In genomic region chr16:57555667-57556066, GRCm38 (mm10) we compare ENCODE assay signal across 24 mouse cellular contexts. TPM values are rescaled to one million over a fixed set of nuclear protein-coding genes. Genes with fewer than 3 reads are reported as not detected.
DNase-seq lines count a peak whose midpoint lies in the region; ATAC-seq lines count a peak whose summit lies in the region.
"Had no signal": no experiment of that assay in that cellular context is flagged by ENCODE, and none has a peak within 500 bp of the region (broad histone marks: within the 10 kb centered on the region; RNA-seq: fewer than 3 reads in every experiment).

No protein-coding gene starts in this region.

- H3K9me3 ChIP-seq in heart, embryonic 16.5 days (replicated peaks; ENCODE audit: control insufficient read depth, low read length), result no peaks in the 10 kb centered on the region
- no peaks in the 10 kb centered on the region for H3K9me3 ChIP-seq in kidney, embryonic 15.5 days (replicated peaks)
- no peaks in the 10 kb centered on the region for H3K9me3 ChIP-seq in kidney, embryonic 16.5 days (ENCODE audit: low read length)
- H3K9me3 ChIP-seq in hindbrain, embryonic 11.5 days (ENCODE audit: control insufficient read depth, low read length), result no peaks in the 10 kb centered on the region
- H3K9me3 ChIP-seq: embryonic facial prominence, embryonic 12.5 days; forebrain, embryonic 12.5 days; heart, embryonic 15.5 days; hindbrain, embryonic 13.5 days; liver, embryonic 15.5 days; midbrain, embryonic 15.5 days; neural tube, embryonic 13.5 days; stomach, embryonic 15.5 days had no signal

- 67% methylated on average over 4 of the region's 4 CpGs for WGBS in heart, embryonic 16.5 days
- 46% methylated on average over 4 of the region's 4 CpGs for WGBS in kidney, embryonic 15.5 days
- 46% methylated on average over 4 of the region's 4 CpGs for WGBS in kidney, embryonic 16.5 days
- 64% methylated on average over 4 of the region's 4 CpGs for WGBS in hindbrain, embryonic 11.5 days

- no peak overlapping the region for H3K4me3 ChIP-seq in heart, embryonic 16.5 days (ENCODE audit: low read length)
- no peak overlapping the region for H3K4me3 ChIP-seq in kidney, embryonic 15.5 days (replicated peaks)
- no peak overlapping the region for H3K4me3 ChIP-seq in kidney, embryonic 16.5 days (ENCODE audit: low read length)
- H3K4me3 ChIP-seq in hindbrain, embryonic 11.5 days (ENCODE audit: low read depth, low read length), result no peak overlapping the region
- H3K4me3 ChIP-seq: embryonic facial prominence, embryonic 12.5 days; erythroblast, embryonic 14.5 days; forebrain, embryonic 12.5 days; heart, embryonic 15.5 days; hindbrain, embryonic 13.5 days; left cerebral cortex, adult 2 months; liver, embryonic 15.5 days; midbrain, embryonic 15.5 days; neural tube, embryonic 13.5 days; stomach, embryonic 15.5 days had no signal

- no peak for DNase-seq in heart, postnatal 25 days (ENCODE audit: low spot score)
- DNase-seq in kidney, adult 18-20 months, result no peak
- DNase-seq in embryo, embryonic 10 days (ENCODE audit: low spot score), result no peak
- DNase-seq in hindbrain, embryonic 11.5 days (ENCODE audit: low spot score), result no peak
- DNase-seq: adrenal gland, adult 2 months; B cell, adult 2 months; cerebellum, adult 11-12 months; cerebellum, postnatal 10 days; thymus, adult 18-20 months; thymus, postnatal 36 days had no signal

- H3K27ac ChIP-seq in heart, embryonic 16.5 days (ENCODE audit: low read length), result peak overlapping the region; percentile 52; the same call in 1 of the 2 replicates
- H3K27ac ChIP-seq in kidney, embryonic 15.5 days, result peak overlapping the region; percentile 65
- H3K27ac ChIP-seq in kidney, embryonic 16.5 days (ENCODE audit: low read length), result peak overlapping the region; percentile 84; the same call in 1 of the 2 replicates
- no peak overlapping the region for H3K27ac ChIP-seq in hindbrain, embryonic 11.5 days (ENCODE audit: low read depth, low read length)
- H3K27ac ChIP-seq: embryonic facial prominence, embryonic 12.5 days; forebrain, embryonic 12.5 days; heart, embryonic 15.5 days; hindbrain, embryonic 13.5 days; left cerebral cortex, adult 2 months; liver, embryonic 15.5 days; macrophage; midbrain, embryonic 15.5 days; neural tube, embryonic 13.5 days; stomach, embryonic 15.5 days had no signal

- no peak overlapping the region for H3K9ac ChIP-seq in heart, embryonic 16.5 days (ENCODE audit: low read length)
- no peak overlapping the region for H3K9ac ChIP-seq in kidney, embryonic 15.5 days
- H3K9ac ChIP-seq in kidney, embryonic 16.5 days (replicated peaks; ENCODE audit: low read length), result no peak overlapping the region
- H3K9ac ChIP-seq in hindbrain, embryonic 11.5 days (ENCODE audit: low read depth, low read length), result no peak overlapping the region
- H3K9ac ChIP-seq: embryonic facial prominence, embryonic 12.5 days; forebrain, embryonic 12.5 days; heart, embryonic 15.5 days; hindbrain, embryonic 13.5 days; liver, embryonic 15.5 days; midbrain, embryonic 15.5 days; neural tube, embryonic 13.5 days; stomach, embryonic 15.5 days had no signal

- H3K36me3 ChIP-seq in heart, embryonic 16.5 days (ENCODE audit: control insufficient read depth, insufficient read depth), result peaks cover 4% of the 10 kb centered on the region; the same call in 1 of the 2 replicates
- H3K36me3 ChIP-seq in kidney, embryonic 15.5 days, result peaks cover 9% of the 10 kb centered on the region; the same call in 1 of the 2 replicates
- H3K36me3 ChIP-seq in kidney, embryonic 16.5 days (ENCODE audit: insufficient read depth, low read length), result no peaks in the 10 kb centered on the region
- no peaks in the 10 kb centered on the region for H3K36me3 ChIP-seq in hindbrain, embryonic 11.5 days (ENCODE audit: control insufficient read depth, insufficient read depth, low read length)
- H3K36me3 ChIP-seq: forebrain, embryonic 12.5 days; heart, embryonic 15.5 days; hindbrain, embryonic 13.5 days; liver, embryonic 15.5 days; midbrain, embryonic 15.5 days; neural tube, embryonic 13.5 days; stomach, embryonic 15.5 days had no signal

- no peak overlapping the region for H3K4me2 ChIP-seq in heart, embryonic 16.5 days (ENCODE audit: low read depth, low read length)
- H3K4me2 ChIP-seq in kidney, embryonic 15.5 days, result no peak overlapping the region
- H3K4me2 ChIP-seq in kidney, embryonic 16.5 days (replicated peaks; ENCODE audit: low read depth, low read length), result no peak overlapping the region
- no peak overlapping the region for H3K4me2 ChIP-seq in hindbrain, embryonic 11.5 days (replicated peaks; ENCODE audit: low read depth, low read length)
- H3K4me2 ChIP-seq: embryonic facial prominence, embryonic 12.5 days; forebrain, embryonic 12.5 days; heart, embryonic 15.5 days; hindbrain, embryonic 13.5 days; liver, embryonic 15.5 days; midbrain, embryonic 15.5 days; neural tube, embryonic 13.5 days; stomach, embryonic 15.5 days had no signal

- intact Hi-C loops in heart, postnatal 25 days (cut with DNase I), result no loop called here

- no peaks in the 10 kb centered on the region for H3K27me3 ChIP-seq in heart, embryonic 16.5 days (ENCODE audit: control insufficient read depth, insufficient read depth, low read length)
- H3K27me3 ChIP-seq in kidney, embryonic 15.5 days, result no peaks in the 10 kb centered on the region
- no peaks in the 10 kb centered on the region for H3K27me3 ChIP-seq in kidney, embryonic 16.5 days (ENCODE audit: insufficient read depth, low read length)
- H3K27me3 ChIP-seq in hindbrain, embryonic 11.5 days (ENCODE audit: control insufficient read depth, insufficient read depth, low read length), result no peaks in the 10 kb centered on the region
- H3K27me3 ChIP-seq: embryonic facial prominence, embryonic 12.5 days; forebrain, embryonic 12.5 days; heart, embryonic 15.5 days; hindbrain, embryonic 13.5 days; midbrain, embryonic 15.5 days; neural tube, embryonic 13.5 days; stomach, embryonic 15.5 days had no signal

- ATAC-seq in heart, embryonic 16.5 days (replicated peaks; ENCODE audit: extremely low read depth, insufficient read depth, low FRiP score), result no peak
- 0 out of 2 replicates have a peak, but pooled peaks have one; percentile 3 for ATAC-seq in kidney, embryonic 15.5 days (replicated peaks; ENCODE audit: low FRiP score)
- ATAC-seq in kidney, embryonic 16.5 days (ENCODE audit: low FRiP score, low TSS enrichment), result no peak
- no peak for ATAC-seq in hindbrain, embryonic 11.5 days (ENCODE audit: low FRiP score)
- ATAC-seq: midbrain, embryonic 15.5 days had no signal

- H3K4me1 ChIP-seq in heart, embryonic 16.5 days (ENCODE audit: control insufficient read depth, insufficient read depth, low read length), result peaks cover 28% of the 10 kb centered on the region
- peaks cover 26% of the 10 kb centered on the region for H3K4me1 ChIP-seq in kidney, embryonic 15.5 days
- H3K4me1 ChIP-seq in kidney, embryonic 16.5 days (ENCODE audit: insufficient read depth, low read length), result peaks cover 41% of the 10 kb centered on the region
- no peaks in the 10 kb centered on the region for H3K4me1 ChIP-seq in hindbrain, embryonic 11.5 days (replicated peaks; ENCODE audit: control insufficient read depth, insufficient read depth, low read length)
- H3K4me1 ChIP-seq: forebrain, embryonic 12.5 days; hindbrain, embryonic 13.5 days; liver, embryonic 15.5 days; midbrain, embryonic 15.5 days had no signal

RNA-seq across cellular contexts. Expression of gene Cmss1, which starts 51.0 kb away (rescaled TPM):
- 38.6 and 39.5 TPM in 2 replicates for polyA plus RNA-seq in heart, embryonic 16.5 days (2015; fragmentation: Nextera tagmentation; extraction: Ambion mirVana)
- 10 to 100 TPM; 82.9 to 84.0 TPM for total RNA-seq in heart, postnatal 25 days (2021)
- 60.8 and 61.0 TPM in 2 replicates for polyA plus RNA-seq in kidney, embryonic 15.5 days (2015; fragmentation: Nextera tagmentation; extraction: Ambion mirVana)
- 51.4 and 56.3 TPM in 2 replicates for polyA plus RNA-seq in kidney, embryonic 16.5 days (2015; fragmentation: Nextera tagmentation; extraction: Ambion mirVana)
- 48.6 and 51.1 TPM in 2 replicates for polyA plus RNA-seq in hindbrain, embryonic 11.5 days (2014; fragmentation: Nextera tagmentation; extraction: Ambion mirVana)
